11 mouse cellular contexts compared by ENCODE assay signal in the genomic region with DNA sequence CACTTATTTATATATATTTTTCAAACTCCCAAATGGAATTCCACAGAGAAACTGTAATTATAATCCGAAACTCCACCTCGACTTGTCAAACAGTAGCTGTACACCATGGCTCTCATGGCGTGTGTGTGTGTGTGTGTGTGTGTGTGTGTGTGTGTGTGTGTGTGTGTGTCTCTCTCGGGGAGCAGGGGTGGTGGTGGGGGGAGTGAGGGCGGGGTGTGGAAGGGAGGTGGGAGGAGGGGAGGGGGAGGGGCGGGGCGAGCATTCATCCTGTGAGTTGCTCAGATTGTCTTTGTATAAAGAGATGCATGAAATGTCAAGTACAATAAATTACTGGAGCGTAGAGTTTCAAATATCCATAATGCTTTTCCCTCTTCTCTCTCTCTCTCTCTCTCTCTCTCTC.
DNase-seq lines count a peak whose midpoint lies in the region; ATAC-seq lines count a peak whose summit lies in the region.
"Had no signal": no experiment of that assay in that cellular context is flagged by ENCODE, and none has a peak within 500 bp of the region (broad histone marks: within the 10 kb centered on the region; RNA-seq: fewer than 3 reads in every experiment).

No protein-coding gene starts in this region.

- ATAC-seq in heart, embryonic 15.5 days (replicated peaks; ENCODE audit: insufficient number of reproducible peaks, insufficient read depth, low FRiP score, low read depth), result no peak
- ATAC-seq in neural tube, embryonic 11.5 days (ENCODE audit: insufficient read depth, low FRiP score, low TSS enrichment), result peak; percentile 65; the same call in 1 of the 2 replicates
- peak; percentile 65; the same call in 1 of the 2 replicates for ATAC-seq in hindbrain, embryonic 12.5 days (ENCODE audit: low FRiP score)
- no peak for ATAC-seq in neural tube, embryonic 15.5 days (ENCODE audit: low FRiP score)
- ATAC-seq: intestine, embryonic 15.5 days had no signal

- no peak for DNase-seq in heart, postnatal 36 days
- no peak for DNase-seq in neural tube, embryonic 11.5 days (ENCODE audit: low spot score)
- DNase-seq in neural tube, embryonic 10.5 days (ENCODE audit: extremely low spot score, low spot score), result no peak
- no peak for DNase-seq in adipocyte (ENCODE audit: low spot score)
- DNase-seq in ovary, postnatal 10 days (ENCODE audit: low spot score), result no peak
- DNase-seq: adrenal gland, postnatal 36 days; liver, embryonic 13.5 days had no signal

- WGBS in heart, embryonic 15.5 days, result 80% methylated on average over 7 of the region's 8 CpGs
- 48% methylated on average over 8 of the region's 8 CpGs for WGBS in neural tube, embryonic 11.5 days
- WGBS in hindbrain, embryonic 12.5 days, result 62% methylated on average over 4 of the region's 8 CpGs
- WGBS in neural tube, embryonic 15.5 days, result 28% methylated on average over 6 of the region's 8 CpGs

- H3K27me3 ChIP-seq in heart, embryonic 15.5 days, result no peaks in the 10 kb centered on the region
- no peaks in the 10 kb centered on the region for H3K27me3 ChIP-seq in neural tube, embryonic 11.5 days (ENCODE audit: control insufficient read depth, insufficient read depth, low read length)
- no peaks in the 10 kb centered on the region for H3K27me3 ChIP-seq in hindbrain, embryonic 12.5 days
- H3K27me3 ChIP-seq in neural tube, embryonic 15.5 days (replicated peaks), result no peaks in the 10 kb centered on the region
- H3K27me3 ChIP-seq: intestine, embryonic 15.5 days; liver, embryonic 13.5 days had no signal

- H3K4me1 ChIP-seq in heart, embryonic 15.5 days (replicated peaks), result peaks cover 16% of the 10 kb centered on the region
- peaks cover 4% of the 10 kb centered on the region; the same call in 1 of the 2 replicates for H3K4me1 ChIP-seq in neural tube, embryonic 11.5 days (ENCODE audit: control insufficient read depth, insufficient read depth, low read length)
- H3K4me1 ChIP-seq in hindbrain, embryonic 12.5 days, result peaks cover 28% of the 10 kb centered on the region
- H3K4me1 ChIP-seq in neural tube, embryonic 15.5 days, result peaks cover 25% of the 10 kb centered on the region

- H3K4me3 ChIP-seq in heart, embryonic 15.5 days, result no peak overlapping the region
- H3K4me3 ChIP-seq in neural tube, embryonic 11.5 days (ENCODE audit: low read depth, low read length), result no peak overlapping the region
- H3K4me3 ChIP-seq in hindbrain, embryonic 12.5 days, result no peak overlapping the region
- H3K4me3 ChIP-seq in neural tube, embryonic 15.5 days (replicated peaks), result no peak overlapping the region
- H3K4me3 ChIP-seq: intestine, embryonic 15.5 days; liver, embryonic 13.5 days had no signal

- H3K27ac ChIP-seq in heart, embryonic 15.5 days, result peak overlapping the region; percentile 81; the same call in 1 of the 2 replicates
- no peak overlapping the region for H3K27ac ChIP-seq in neural tube, embryonic 11.5 days (ENCODE audit: low read depth, low read length)
- no peak overlapping the region; the same call in 1 of the 2 replicates for H3K27ac ChIP-seq in hindbrain, embryonic 12.5 days
- H3K27ac ChIP-seq in neural tube, embryonic 15.5 days (replicated peaks), result no peak overlapping the region
- H3K27ac ChIP-seq: liver, embryonic 13.5 days had no signal

- no peaks in the 10 kb centered on the region for H3K9me3 ChIP-seq in heart, embryonic 15.5 days (replicated peaks)
- H3K9me3 ChIP-seq in neural tube, embryonic 11.5 days (ENCODE audit: control insufficient read depth, low read length), result no peaks in the 10 kb centered on the region
- H3K9me3 ChIP-seq in hindbrain, embryonic 12.5 days (replicated peaks), result no peaks in the 10 kb centered on the region
- no peaks in the 10 kb centered on the region for H3K9me3 ChIP-seq in neural tube, embryonic 15.5 days (replicated peaks)
- H3K9me3 ChIP-seq: intestine, embryonic 15.5 days; liver, embryonic 13.5 days had no signal

- H3K9ac ChIP-seq in heart, embryonic 15.5 days, result no peak overlapping the region
- H3K9ac ChIP-seq in neural tube, embryonic 11.5 days (ENCODE audit: low read length), result no peak overlapping the region
- H3K9ac ChIP-seq in hindbrain, embryonic 12.5 days, result no peak overlapping the region
- H3K9ac ChIP-seq in neural tube, embryonic 15.5 days (replicated peaks), result no peak overlapping the region
- H3K9ac ChIP-seq: intestine, embryonic 15.5 days; liver, embryonic 13.5 days had no signal

- intact Hi-C loops in heart, postnatal 36 days (cut with DNase I), result loop anchor here (2.0 kb wide), 1 partner anchor 22 kb away; no protein-coding TSS in a partner anchor

- H3K4me2 ChIP-seq in heart, embryonic 15.5 days, result no peak overlapping the region; the same call in 1 of the 2 replicates
- no peak overlapping the region for H3K4me2 ChIP-seq in neural tube, embryonic 11.5 days (ENCODE audit: low read depth)
- peak overlapping the region; percentile 24; the same call in 1 of the 2 replicates for H3K4me2 ChIP-seq in hindbrain, embryonic 12.5 days (replicated peaks)
- H3K4me2 ChIP-seq in neural tube, embryonic 15.5 days, result peak overlapping the region; percentile 38
- H3K4me2 ChIP-seq: intestine, embryonic 15.5 days; liver, embryonic 13.5 days had no signal

- H3K36me3 ChIP-seq in heart, embryonic 15.5 days, result 0 out of 2 replicates have a peak, but pooled peaks cover 5% of the 10 kb centered on the region
- H3K36me3 ChIP-seq in neural tube, embryonic 11.5 days (ENCODE audit: control insufficient read depth, insufficient read depth, low read length), result no peaks in the 10 kb centered on the region
- no peaks in the 10 kb centered on the region for H3K36me3 ChIP-seq in hindbrain, embryonic 12.5 days
- H3K36me3 ChIP-seq in neural tube, embryonic 15.5 days, result no peaks in the 10 kb centered on the region
- H3K36me3 ChIP-seq: intestine, embryonic 15.5 days; liver, embryonic 13.5 days had no signal

Comparison
In these comparisons a context has a peak if more than half of its experiments do, and no peak if none do; other contexts are left out.
1. ATAC-seq: peak in neural tube, embryonic 11.5 days (single experiment) and hindbrain, embryonic 12.5 days (single experiment); none in heart, embryonic 15.5 days (single experiment) and neural tube, embryonic 15.5 days (single experiment).
2. H3K4me2 ChIP-seq: peak in hindbrain, embryonic 12.5 days (single experiment) and neural tube, embryonic 15.5 days (single experiment); none in heart, embryonic 15.5 days (single experiment) and neural tube, embryonic 11.5 days (single experiment).